In the genomic region with DNA sequence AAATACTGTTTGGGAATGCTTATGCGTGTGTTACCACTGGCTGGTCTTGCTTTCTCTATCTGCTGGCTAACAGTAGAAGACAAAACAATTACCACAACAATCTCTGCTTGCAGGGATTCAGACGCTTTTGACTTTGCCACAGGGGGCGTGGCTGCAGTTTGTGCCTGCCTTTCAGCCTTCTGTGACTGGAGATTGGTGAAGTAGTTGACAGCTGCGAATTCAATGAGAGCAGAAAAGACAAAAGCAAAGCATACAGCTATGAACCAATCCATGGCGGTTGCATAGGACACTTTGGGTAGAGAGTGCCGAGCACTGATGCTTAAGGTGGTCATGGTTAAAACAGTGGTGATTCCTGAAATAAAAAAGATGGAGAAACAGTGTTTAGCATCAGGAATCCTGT, we compare ENCODE assay signal across 12 mouse cellular contexts. TPM values are rescaled to one million over a fixed set of nuclear protein-coding genes. Genes with fewer than 3 reads are reported as not detected.
DNase-seq lines count a peak whose midpoint lies in the region; ATAC-seq and TF ChIP-seq lines count a peak whose summit lies in the region.
"Had no signal": no experiment of that assay in that cellular context is flagged by ENCODE, and none has a peak within 500 bp of the region (broad histone marks: within the 10 kb centered on the region; RNA-seq: fewer than 3 reads in every experiment).

No protein-coding gene starts in this region.

- no peak overlapping the region for H3K27ac ChIP-seq in forebrain, embryonic 11.5 days (ENCODE audit: low read depth, low read length)
- H3K27ac ChIP-seq in kidney, adult 2 months (ENCODE audit: insufficient read depth, low read depth, low read length), result no peak overlapping the region
- H3K27ac ChIP-seq: kidney, postnatal 0 days had no signal

- H3K36me3 ChIP-seq in forebrain, embryonic 11.5 days (ENCODE audit: control insufficient read depth, insufficient read depth, low read length), result no peaks in the 10 kb centered on the region
- H3K36me3 ChIP-seq in kidney, adult 2 months (ENCODE audit: control insufficient read depth, insufficient read depth, low read length), result no peaks in the 10 kb centered on the region

- DNase-seq in right cerebral cortex, adult 2 months (ENCODE audit: low spot score in 2 of 2), result peak; percentile 5 to 6
- no peak for DNase-seq in right cerebral cortex, postnatal 4 days
- peak; percentile 61 for DNase-seq in forebrain, embryonic 11.5 days (ENCODE audit: low spot score)
- peak; percentile 2 to 8 for DNase-seq in layer of hippocampus, postnatal 36 days
- DNase-seq in thymus, postnatal 14 days, result no peak
- DNase-seq in kidney, adult 2 months, result no peak
- no peak for DNase-seq in natural killer cell, adult 2 months (ENCODE audit: low spot score in 2 of 2)
- no peak for DNase-seq in gastrocnemius, postnatal 4 days (ENCODE audit: low spot score in 2 of 2)
- DNase-seq: gastrocnemius, postnatal 14 days; right cerebral cortex, postnatal 25 days had no signal

- no peak for TF ChIP-seq POLR2A in kidney, adult 2 months (IDR thresholded peaks at IDR 0.05; ENCODE audit: low read depth, low read length)

- H3K9ac ChIP-seq in forebrain, embryonic 11.5 days (ENCODE audit: low read length), result no peak overlapping the region

- peak overlapping the region; percentile 5; the same call in 1 of the 2 replicates for H3K4me2 ChIP-seq in forebrain, embryonic 11.5 days (ENCODE audit: low read depth, low read length, severe bottlenecking)

- H3K27me3 ChIP-seq in forebrain, embryonic 11.5 days (ENCODE audit: control insufficient read depth, insufficient read depth, low read length), result no peaks in the 10 kb centered on the region
- H3K27me3 ChIP-seq in kidney, adult 2 months (replicated peaks; ENCODE audit: control insufficient read depth, insufficient read depth, low read length), result no peaks in the 10 kb centered on the region

- no peak overlapping the region for H3K4me3 ChIP-seq in forebrain, embryonic 11.5 days (ENCODE audit: low read depth, low read length)
- H3K4me3 ChIP-seq in kidney, adult 2 months (ENCODE audit: insufficient read depth, low read depth, low read length), result no peak overlapping the region

- peak; percentile 84 for ATAC-seq in forebrain, embryonic 11.5 days (replicated peaks; ENCODE audit: low FRiP score)

- 6% methylated on average over 6 of the region's 6 CpGs for WGBS in forebrain, embryonic 11.5 days
- WGBS in kidney, adult 2 months, result 18% methylated on average over 6 of the region's 6 CpGs

- no peak for TF ChIP-seq CTCF in kidney, adult 2 months (conservative IDR thresholded peaks at IDR 0.05; ENCODE audit: insufficient read depth, insufficient read length, low read depth, low read length)

- H3K4me1 ChIP-seq in forebrain, embryonic 11.5 days (replicated peaks; ENCODE audit: control insufficient read depth, insufficient read depth, low read length), result no peaks in the 10 kb centered on the region
- H3K4me1 ChIP-seq in kidney, adult 2 months (ENCODE audit: control insufficient read depth, insufficient read depth, low read length), result no peaks in the 10 kb centered on the region

- H3K9me3 ChIP-seq in forebrain, embryonic 11.5 days (ENCODE audit: control insufficient read depth, low read length), result no peaks in the 10 kb centered on the region

RNA-seq across cellular contexts. Expression of a gene that starts 6.0 kb away (rescaled TPM):
- not detected in 2 replicates for polyA plus RNA-seq in forebrain, embryonic 11.5 days (2014; fragmentation: Nextera tagmentation; extraction: Ambion mirVana)
- under 1 TPM; 0.27 to 0.56 TPM for total RNA-seq in layer of hippocampus, postnatal 36 days (2021)
- not detected in 2 replicates for polyA plus RNA-seq in kidney, adult 2 months (2012; rRNA removed)
- total RNA-seq in gastrocnemius, postnatal 4 days (2021), result not detected
- total RNA-seq: gastrocnemius, postnatal 14 days had no signal
- polyA plus RNA-seq: kidney, postnatal 0 days; liver, embryonic 16.5 days had no signal

Comparison
In these comparisons a context has a peak if more than half of its experiments do, and no peak if none do; other contexts are left out.
1. DNase-seq: peak in right cerebral cortex, adult 2 months (2 of 2), forebrain, embryonic 11.5 days (single experiment) and layer of hippocampus, postnatal 36 days (2 of 2); none in right cerebral cortex, postnatal 4 days (single experiment), thymus, postnatal 14 days (single experiment), kidney, adult 2 months (single experiment), natural killer cell, adult 2 months (0 of 2) and gastrocnemius, postnatal 4 days (0 of 2).